Mouse (Mus musculus) MEL (cell line): ENCODE data around the gene Bpifb1. TPM values are rescaled to one million over a fixed set of nuclear protein-coding genes. Genes with fewer than 3 reads are reported as not detected.

Experiments
- DNase-seq: peaks from one replicate; pipeline ENCODE4 v3.0.0; 2011; ENCODE audit warnings: low read depth, low spot score
- H3K27ac ChIP-seq: 2 replicates; pipeline ENCODE4 v1.5.1; 2012; ENCODE audit warnings: low read depth, mild to moderate bottlenecking, control low read depth, low read length, moderate library complexity; ENCODE audit not compliant: control insufficient read depth
- H3K27me3 ChIP-seq, 2 experiments: fragments of 150-350 bp in 1 of 2; sonication (generic) in 1 of 2; 2 replicates each; pipeline ENCODE4 v1.6.1; 2012; ENCODE audit warnings: low read length in 2 of 2, mild to moderate bottlenecking in 2 of 2, improper control_type of control experiment in 1 of 2, moderate library complexity in 1 of 2; ENCODE audit not compliant: insufficient read depth in 2 of 2, control insufficient read depth in 1 of 2
- H3K36me3 ChIP-seq, 2 experiments: 2 replicates each; pipeline ENCODE4 v1.6.1; 2012 to 2014; ENCODE audit warnings: low read length in 2 of 2, improper control_type of control experiment in 1 of 2, inconsistent platforms in 1 of 2, mild to moderate bottlenecking in 1 of 2; ENCODE audit not compliant: insufficient read depth in 2 of 2, control insufficient read depth in 1 of 2
- H3K4me1 ChIP-seq, 2 experiments: fragments of 150-350 bp in 1 of 2; sonication (generic) in 1 of 2; 2 replicates each; pipeline ENCODE4 v1.6.1; 2012; ENCODE audit warnings: low read length in 2 of 2, improper control_type of control experiment in 1 of 2, mild to moderate bottlenecking in 1 of 2; ENCODE audit not compliant: insufficient read depth in 2 of 2, control insufficient read depth in 1 of 2
- H3K4me3 ChIP-seq, 2 experiments: fragments of 150-350 bp in 1 of 2; sonication (generic) in 1 of 2; 2 replicates each; pipeline ENCODE4 v1.5.1; 2012; ENCODE audit warnings: low read depth in 2 of 2, low read length in 2 of 2, mild to moderate bottlenecking in 2 of 2, moderate library complexity in 2 of 2, control low read depth in 1 of 2, improper control_type of control experiment in 1 of 2; ENCODE audit not compliant: control insufficient read depth in 1 of 2, insufficient read depth in 1 of 2
- H3K79me2 ChIP-seq: 2 replicates; pipeline ENCODE4 v1.6.1; 2012; ENCODE audit warnings: mild to moderate bottlenecking, low read length, moderate library complexity; ENCODE audit not compliant: control insufficient read depth, poor library complexity, insufficient read depth
- H3K9ac ChIP-seq: 2 replicates; pipeline ENCODE4 v1.6.1; 2012; ENCODE audit warnings: low read depth, mild to moderate bottlenecking, control low read depth, low read length, moderate library complexity; ENCODE audit not compliant: control insufficient read depth, poor library complexity, severe bottlenecking
- H3K9me3 ChIP-seq: fragments of 150-350 bp; sonication (generic); replicated peaks from 2 replicates; pipeline ENCODE4 v1.6.1; 2012; ENCODE audit warnings: mild to moderate bottlenecking, low read length, improper control_type of control experiment, moderate library complexity; ENCODE audit not compliant: insufficient read depth
- BHLHE40 ChIP-seq: IDR thresholded peaks from 2 replicates; pipeline ENCODE4 v1.6.1; 2012; ENCODE audit warnings: low read depth, mild to moderate bottlenecking, inconsistent platforms, low read length, improper control_type of control experiment, borderline replicate concordance
- CHD1 ChIP-seq: IDR thresholded peaks from 2 replicates; pipeline ENCODE4 v1.6.1; 2012; ENCODE audit warnings: low read depth, mild to moderate bottlenecking, inconsistent platforms, low read length, improper control_type of control experiment
- CTCF ChIP-seq, 3 experiments: IDR thresholded peaks in 2 of 3; conservative IDR thresholded peaks in 1 of 3; 2 replicates each; pipeline ENCODE4 v1.5.1; 2011 to 2012; ENCODE audit warnings: low read length in 3 of 3, low read depth in 2 of 3, mild to moderate bottlenecking in 2 of 3, improper control_type of control experiment in 1 of 3, inconsistent platforms in 1 of 3, mixed read lengths in 1 of 3, moderate library complexity in 1 of 3; ENCODE audit not compliant: control insufficient read depth in 1 of 3, insufficient read depth in 1 of 3, poor library complexity in 1 of 3, severe bottlenecking in 1 of 3
- E2F4 ChIP-seq: IDR thresholded peaks from 2 replicates; pipeline ENCODE4 v1.6.1; 2011; ENCODE audit warnings: low read depth, low read length, improper control_type of control experiment, borderline replicate concordance
- ELF1 ChIP-seq: IDR thresholded peaks from 2 replicates; pipeline ENCODE4 v1.6.1; 2014; ENCODE audit warnings: low read depth, mild to moderate bottlenecking, inconsistent platforms, low read length, improper control_type of control experiment, moderate library complexity
- ETS1 ChIP-seq: IDR thresholded peaks from 2 replicates; pipeline ENCODE4 v1.6.1; 2012; ENCODE audit warnings: low read depth, mild to moderate bottlenecking, inconsistent platforms, low read length, improper control_type of control experiment, moderate library complexity
- GABPA ChIP-seq: IDR thresholded peaks from 2 replicates; pipeline ENCODE4 v1.6.1; 2012; ENCODE audit warnings: low read depth, mild to moderate bottlenecking, inconsistent platforms, low read length, improper control_type of control experiment, moderate library complexity
- JUND ChIP-seq: IDR thresholded peaks from 2 replicates; pipeline ENCODE4 v1.6.1; 2011; ENCODE audit warnings: low read depth, mild to moderate bottlenecking, improper control_type of control experiment, low read length
- MAX ChIP-seq: IDR thresholded peaks from 2 replicates; pipeline ENCODE4 v1.6.1; 2011; ENCODE audit warnings: low read length, improper control_type of control experiment
- MEF2A ChIP-seq: IDR thresholded peaks from 2 replicates; pipeline ENCODE4 v1.6.1; 2014; ENCODE audit warnings: low read depth, mild to moderate bottlenecking, inconsistent platforms, low read length, improper control_type of control experiment; ENCODE audit not compliant: poor library complexity, insufficient replicate concordance, severe bottlenecking; ENCODE audit errors: extremely low read depth
- MXI1 ChIP-seq: IDR thresholded peaks from 2 replicates; pipeline ENCODE4 v1.6.1; 2011; ENCODE audit warnings: mild to moderate bottlenecking, low read depth, low read length, improper control_type of control experiment
- MYB ChIP-seq: IDR thresholded peaks from 2 replicates; pipeline ENCODE4 v1.6.1; 2011; ENCODE audit warnings: mild to moderate bottlenecking, low read depth, low read length, improper control_type of control experiment
- MYC ChIP-seq: IDR thresholded peaks from 2 replicates; pipeline ENCODE4 v1.6.1; 2011; ENCODE audit warnings: low read depth, mild to moderate bottlenecking, low read length, improper control_type of control experiment, moderate library complexity
- NELFE ChIP-seq: IDR thresholded peaks from 2 replicates; pipeline ENCODE4 v1.6.1; 2011; ENCODE audit warnings: low read depth, low read length, improper control_type of control experiment
- POLR2A ChIP-seq, 2 experiments: IDR thresholded peaks; 2 replicates each; pipeline ENCODE4 v1.6.1; 2011 to 2012; ENCODE audit warnings: low read length in 2 of 2, mild to moderate bottlenecking in 2 of 2, control low read depth in 1 of 2, improper control_type of control experiment in 1 of 2, low read depth in 1 of 2, moderate library complexity in 1 of 2; ENCODE audit not compliant: control insufficient read depth in 1 of 2, insufficient read depth in 1 of 2, poor library complexity in 1 of 2
- POLR2AphosphoS2 ChIP-seq: IDR thresholded peaks from 2 replicates; pipeline ENCODE4 v1.6.1; 2011; ENCODE audit warnings: low read length, improper control_type of control experiment
- RAD21 ChIP-seq: IDR thresholded peaks from 2 replicates; pipeline ENCODE4 v1.6.1; 2011; ENCODE audit warnings: mild to moderate bottlenecking, low read depth, low read length, improper control_type of control experiment
- RCOR1 ChIP-seq: IDR thresholded peaks from 2 replicates; pipeline ENCODE4 v1.6.1; 2012; ENCODE audit warnings: low read depth, mild to moderate bottlenecking, inconsistent platforms, low read length, improper control_type of control experiment
- SIN3A ChIP-seq: IDR thresholded peaks from 2 replicates; pipeline ENCODE4 v1.6.1; 2012; ENCODE audit warnings: low read length, improper control_type of control experiment, inconsistent platforms
- SMC3 ChIP-seq: IDR thresholded peaks from 2 replicates; pipeline ENCODE4 v1.6.1; 2011; ENCODE audit warnings: low read depth, low read length, improper control_type of control experiment
- TCF12 ChIP-seq: IDR thresholded peaks from 2 replicates; pipeline ENCODE4 v1.6.1; 2014; ENCODE audit warnings: low read depth, mild to moderate bottlenecking, inconsistent platforms, low read length, improper control_type of control experiment, moderate library complexity
- UBTF ChIP-seq: IDR thresholded peaks from 2 replicates; pipeline ENCODE4 v1.6.1; 2012; ENCODE audit warnings: low read depth, mild to moderate bottlenecking, inconsistent platforms, low read length, improper control_type of control experiment, moderate library complexity, borderline replicate concordance; ENCODE audit not compliant: insufficient read depth
- USF1 ChIP-seq: IDR thresholded peaks from 2 replicates; pipeline ENCODE4 v1.6.1; 2014; ENCODE audit warnings: low read depth, mild to moderate bottlenecking, inconsistent platforms, low read length, improper control_type of control experiment, moderate library complexity
- USF2 ChIP-seq, 2 experiments: IDR thresholded peaks; 2 replicates each; pipeline ENCODE4 v1.6.1; 2011 to 2012; ENCODE audit warnings: improper control_type of control experiment in 2 of 2, low read length in 2 of 2, borderline replicate concordance in 1 of 2, inconsistent platforms in 1 of 2, low read depth in 1 of 2, mild to moderate bottlenecking in 1 of 2; ENCODE audit not compliant: insufficient read depth in 1 of 2
- ZC3H11A ChIP-seq: IDR thresholded peaks from 2 replicates; pipeline ENCODE4 v1.6.1; 2012; ENCODE audit warnings: low read depth, mild to moderate bottlenecking, inconsistent platforms, low read length, improper control_type of control experiment
- polyA plus RNA-seq, 2 experiments: library from polyadenylated mRNA; stranded (reverse) in 1 of 2; unstranded in 1 of 2; fragments of >175 nt in 1 of 2; fragments of >200 nt in 1 of 2; gene quantifications; 2 replicates each; pipeline versions ENCODE4 v1.2.1 to v1.2.4; 2012; ENCODE audit warnings: low replicate concordance in 2 of 2, low read depth in 1 of 2; ENCODE audit not compliant: insufficient read length in 2 of 2, insufficient read depth in 1 of 2, missing spikeins in 1 of 2
- total RNA-seq: library from RNA; depleted of rRNA; stranded (reverse); fragments of 300-350 nt; gene quantifications from 2 replicates; pipeline ENCODE4 v1.2.3, GENCODE M21; 2012

Bpifb1 gene
- total and polyA plus RNA-seq, 3 experiments = not detected

- TF ChIP-seq CTCF (IDR thresholded peaks at IDR 0.05 in 2 of 3, conservative IDR thresholded peaks at IDR 0.05 in 1 of 3; ENCODE audit: control insufficient read depth in 1 of 3, insufficient read depth in 1 of 3, low read depth in 2 of 3, low read length in 3 of 3, poor library complexity in 1 of 3, severe bottlenecking in 1 of 3) (no peak), MEF2A (no peak)
Measured at GRCm38 (mm10) chr2:154185319-154185718, 5.3 kb upstream of the Bpifb1 start (continued).

DNA sequence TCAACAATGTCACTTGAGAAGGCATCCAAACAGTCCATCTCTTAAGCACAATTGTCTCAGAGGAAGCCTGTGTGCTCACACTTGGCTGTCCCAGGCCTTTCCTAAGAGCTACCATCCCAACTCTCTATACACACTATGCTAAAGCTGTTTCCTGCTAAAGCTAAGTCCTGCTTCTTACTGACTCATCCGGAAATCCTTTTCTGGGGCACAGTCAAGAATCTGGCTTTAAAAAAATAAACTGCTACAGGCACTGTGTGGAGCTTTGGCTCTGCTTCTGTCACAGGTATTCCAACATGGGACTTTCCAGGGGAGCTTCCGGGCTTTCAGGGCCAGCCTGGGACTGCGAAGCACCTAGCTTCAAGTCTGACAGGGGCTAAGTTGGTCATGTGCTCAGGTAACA, 4.9 kb upstream of the Bpifb1 start:
- Histone ChIP-seq H3K9me3 (no peaks in the 10 kb centered on the region), H3K79me2 (no peaks in the 10 kb centered on the region), H3K27ac (no peak overlapping the region)
- TF ChIP-seq MXI1 (no peak), CTCF (IDR thresholded peaks at IDR 0.05 in 2 of 3, conservative IDR thresholded peaks at IDR 0.05 in 1 of 3; ENCODE audit: control insufficient read depth in 1 of 3, insufficient read depth in 1 of 3, low read depth in 2 of 3, low read length in 3 of 3, poor library complexity in 1 of 3, severe bottlenecking in 1 of 3) (no peak), MYC (no peak), CHD1 (no peak), RCOR1 (no peak), NELFE (no peak), TCF12 (no peak), GABPA (no peak), BHLHE40 (no peak)
- TF ChIP-seq, all 39 proteins: peak for 0
- DNase-seq = no peak
- Histone ChIP-seq H3K9ac (no peak overlapping the region), H3K4me1 (no peaks in the 10 kb centered on the region), H3K27me3 (0 out of 4 replicates have a peak, but pooled peaks cover 0 to 2% of the 10 kb centered on the region in 2 experiments), H3K36me3 (no peaks in the 10 kb centered on the region), H3K4me3 (no peak overlapping the region)

DNA sequence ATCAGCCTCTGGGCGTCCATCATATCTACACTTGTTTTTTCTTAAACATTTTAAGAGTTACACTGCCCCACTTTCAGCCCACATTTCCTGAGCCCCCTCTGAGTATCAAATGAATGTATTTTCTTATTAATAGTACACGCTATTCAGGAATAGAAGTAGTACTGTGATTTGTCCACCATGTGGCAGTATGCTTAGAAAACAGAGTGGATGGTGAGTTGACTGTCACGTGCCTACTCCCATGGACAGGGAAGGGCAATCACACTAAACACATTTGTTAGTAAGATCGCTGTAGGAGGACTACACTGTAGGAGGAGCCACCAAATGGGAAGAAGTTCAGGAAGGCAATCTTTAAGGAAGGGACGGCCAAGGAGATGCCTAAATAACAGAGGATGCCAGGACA, 3.1 kb upstream of the Bpifb1 start:
- no peaks in the 10 kb centered on the region for H3K79me2 ChIP-seq
- H3K4me3 ChIP-seq = no peak overlapping the region
- 0 out of 4 replicates have a peak, but pooled peaks cover 0 to 2% of the 10 kb centered on the region in 2 experiments for H3K27me3 ChIP-seq
- no peaks in the 10 kb centered on the region for H3K9me3 ChIP-seq
- peak in 2 of 3 experiments; percentile 2 to 42; a peak in 3 of 6 replicates for TF ChIP-seq CTCF (IDR thresholded peaks at IDR 0.05 in 2 of 3, conservative IDR thresholded peaks at IDR 0.05 in 1 of 3; ENCODE audit: control insufficient read depth in 1 of 3, insufficient read depth in 1 of 3, low read depth in 2 of 3, low read length in 3 of 3, poor library complexity in 1 of 3, severe bottlenecking in 1 of 3)
- TF ChIP-seq JUND = no peak
- no peak for TF ChIP-seq RAD21
- TF ChIP-seq GABPA = no peak
- TF ChIP-seq MAX = no peak
- no peak for TF ChIP-seq MYB
- TF ChIP-seq POLR2A (IDR thresholded peaks at IDR 0.05; ENCODE audit: control insufficient read depth in 1 of 2, insufficient read depth in 1 of 2, low read depth in 1 of 2, low read length in 2 of 2, poor library complexity in 1 of 2) = no peak
- TF ChIP-seq USF1 = peak; percentile 83
- TF ChIP-seq BHLHE40 = peak; percentile 82
- no peak for TF ChIP-seq E2F4
- TF ChIP-seq ZC3H11A = no peak
- no peak for TF ChIP-seq TCF12
- TF ChIP-seq SMC3 = peak; percentile 33
- TF ChIP-seq SIN3A = no peak
- 0 out of 4 replicates have a peak, but pooled peaks of 1 of the 2 experiments have one; percentile 43 for TF ChIP-seq USF2 (IDR thresholded peaks at IDR 0.05; ENCODE audit: borderline replicate concordance in 1 of 2, insufficient read depth in 1 of 2, low read depth in 1 of 2, low read length in 2 of 2)
- TF ChIP-seq ELF1 = no peak
- no peak for TF ChIP-seq ETS1
- no peak for TF ChIP-seq UBTF
- TF ChIP-seq POLR2AphosphoS2 = no peak
- no peak overlapping the region for H3K27ac ChIP-seq
- no peaks in the 10 kb centered on the region for H3K36me3 ChIP-seq
- peak; percentile 20 for DNase-seq
- H3K4me1 ChIP-seq = no peaks in the 10 kb centered on the region
- H3K9ac ChIP-seq = no peak overlapping the region
